Mouse (Mus musculus): Measurements from ENCODE around the gene Zic4.

Zic4 gene

GRCm38 (mm10) chr9:91363814-91364126 lies 1.6 kb downstream of the Zic4 start:
- DNase-seq (ENCODE audit: low spot score), result no peak

- DNase-seq (ENCODE audit: low spot score), result no peak
These were observed 2.1 kb downstream of the Zic4 start for GRCm38 (mm10) chr9:91364127-91364970.

GRCm38 (mm10) chr9:91364971-91365501 lies 2.8 kb downstream of the Zic4 start:
- DNase-seq (ENCODE audit: low spot score), result no peak

- DNase-seq (ENCODE audit: low spot score), result no peak
These were observed 3.5 kb downstream of the Zic4 start, which contains the start of gene Zic1 for GRCm38 (mm10) chr9:91365664-91366063. Gene Zic1 (minus strand): TSS chr9:91365810.

- no peak for DNase-seq (ENCODE audit: low spot score)
These were observed 4.2 kb downstream of the Zic4 start for GRCm38 (mm10) chr9:91366226-91366998.

- no peak for DNase-seq (ENCODE audit: low spot score)
These were observed 5.0 kb downstream of the Zic4 start for GRCm38 (mm10) chr9:91366999-91367811.

- DNase-seq (ENCODE audit: low spot score), result no peak
These were observed 5.9 kb downstream of the Zic4 start for GRCm38 (mm10) chr9:91368150-91368549.

GRCm38 (mm10) chr9:91368946-91369292 lies 6.7 kb downstream of the Zic4 start:
- DNase-seq (ENCODE audit: low spot score), result no peak

GRCm38 (mm10) chr9:91369293-91369991 lies 7.2 kb downstream of the Zic4 start:
- DNase-seq (ENCODE audit: low spot score), result no peak

- no peak for DNase-seq (ENCODE audit: low spot score)
These were observed 8.0 kb downstream of the Zic4 start for GRCm38 (mm10) chr9:91370191-91370708.

- no peak for DNase-seq (ENCODE audit: low spot score)
These were observed 8.8 kb downstream of the Zic4 start for GRCm38 (mm10) chr9:91371011-91371410.

GRCm38 (mm10) chr9:91371608-91372007 lies 9.4 kb downstream of the Zic4 start:
- no peak for DNase-seq (ENCODE audit: low spot score)

- no peak for DNase-seq (ENCODE audit: low spot score)
These were observed 11.8 kb downstream of the Zic4 start for GRCm38 (mm10) chr9:91373811-91374575.

GRCm38 (mm10) chr9:91374665-91375064 lies 12.5 kb downstream of the Zic4 start:
- DNase-seq (ENCODE audit: low spot score), result no peak

- DNase-seq (ENCODE audit: low spot score), result no peak
These were observed 15.0 kb downstream of the Zic4 start for GRCm38 (mm10) chr9:91377036-91377872.

- DNase-seq (ENCODE audit: low spot score), result no peak
These were observed 15.6 kb downstream of the Zic4 start for GRCm38 (mm10) chr9:91377873-91378150.

GRCm38 (mm10) chr9:91378411-91379299 lies 16.4 kb downstream of the Zic4 start:
- no peak for DNase-seq (ENCODE audit: low spot score)

GRCm38 (mm10) chr9:91379300-91379635 lies 17.1 kb downstream of the Zic4 start:
- DNase-seq (ENCODE audit: low spot score), result no peak

All from yolk sac, embryonic 10.5 days (tissue).